Mouse (Mus musculus): ENCODE measurements around the gene Il20rb.
A peak's percentile ranks its signal among the peaks of the same experiment; 100 is the strongest.

The Il20rb gene

GRCm38 (mm10) chr9:100469681-100470080, 16.9 kb downstream of the Il20rb start:
- no peak for DNase-seq

GRCm38 (mm10) chr9:100468151-100468550, 18.4 kb downstream of the Il20rb start:
- DNase-seq, result no peak

GRCm38 (mm10) chr9:100467653-100468052, 18.9 kb downstream of the Il20rb start:
- peak; percentile 68 to 74 for DNase-seq

GRCm38 (mm10) chr9:100466743-100467142, 19.8 kb downstream of the Il20rb start:
- no peak for DNase-seq

GRCm38 (mm10) chr9:100465988-100466387, 20.6 kb downstream of the Il20rb start:
- no peak for DNase-seq

- no peak for DNase-seq
Observed at GRCm38 (mm10) chr9:100465380-100465779, 21.2 kb downstream of the Il20rb start.

GRCm38 (mm10) chr9:100463771-100464170, 22.8 kb downstream of the Il20rb start:
- no peak for DNase-seq

- no peak for DNase-seq
Observed at GRCm38 (mm10) chr9:100462098-100462497, 24.5 kb downstream of the Il20rb start.

- DNase-seq, result peak; percentile 62 to 76
Observed at GRCm38 (mm10) chr9:100461671-100462070, 24.9 kb downstream of the Il20rb start.

GRCm38 (mm10) chr9:100460203-100460602, 26.4 kb downstream of the Il20rb start:
- no peak for DNase-seq

GRCm38 (mm10) chr9:100457971-100458681, 28.5 kb downstream of the Il20rb start:
- no peak for DNase-seq

- DNase-seq, result no peak
Observed at GRCm38 (mm10) chr9:100454664-100454993, 32.0 kb downstream of the Il20rb start.

- peak; percentile 56 to 73 for DNase-seq
Observed at GRCm38 (mm10) chr9:100453944-100454663, 32.5 kb downstream of the Il20rb start.

GRCm38 (mm10) chr9:100452432-100452831, 34.2 kb downstream of the Il20rb start:
- no peak for DNase-seq

- peak; percentile 34 to 76 for DNase-seq
Observed at GRCm38 (mm10) chr9:100446059-100446686, 40.4 kb downstream of the Il20rb start.

GRCm38 (mm10) chr9:100440111-100440790, 46.3 kb downstream of the Il20rb start:
- DNase-seq, result no peak

- no peak for DNase-seq
Observed at GRCm38 (mm10) chr9:100439481-100439880, 47.1 kb downstream of the Il20rb start.

- no peak for DNase-seq
Observed at GRCm38 (mm10) chr9:100438994-100439393, 47.6 kb downstream of the Il20rb start.

- no peak for DNase-seq
Observed at GRCm38 (mm10) chr9:100436865-100437595, 49.6 kb downstream of the Il20rb start.

GRCm38 (mm10) chr9:100431355-100431754, 55.2 kb downstream of the Il20rb start:
- DNase-seq, result no peak

GRCm38 (mm10) chr9:100430911-100431310, 55.7 kb downstream of the Il20rb start:
- no peak for DNase-seq

- DNase-seq, result no peak
Observed at GRCm38 (mm10) chr9:100419644-100420043, 66.9 kb downstream of the Il20rb start.

GRCm38 (mm10) chr9:100419103-100419502, 67.5 kb downstream of the Il20rb start:
- DNase-seq, result no peak
